Mouse (Mus musculus) CD8-positive naive resting alpha-beta T cell, adult 2 months (primary cell): ENCODE data around the gene Tas2r135.

Source experiments
- DNase-seq, 2 experiments: peaks; one replicate each; pipeline ENCODE4 v3.0.0; 2022; ENCODE audit warnings: low read depth in 2 of 2, low spot score in 2 of 2

Gene Tas2r135

GRCm38 (mm10) chr6:42373669-42374430 lies 31.4 kb upstream of the Tas2r135 start:
- no peak for DNase-seq

- DNase-seq = no peak
Observed at GRCm38 (mm10) chr6:42374701-42375100, 30.5 kb upstream of the Tas2r135 start.

DNA sequence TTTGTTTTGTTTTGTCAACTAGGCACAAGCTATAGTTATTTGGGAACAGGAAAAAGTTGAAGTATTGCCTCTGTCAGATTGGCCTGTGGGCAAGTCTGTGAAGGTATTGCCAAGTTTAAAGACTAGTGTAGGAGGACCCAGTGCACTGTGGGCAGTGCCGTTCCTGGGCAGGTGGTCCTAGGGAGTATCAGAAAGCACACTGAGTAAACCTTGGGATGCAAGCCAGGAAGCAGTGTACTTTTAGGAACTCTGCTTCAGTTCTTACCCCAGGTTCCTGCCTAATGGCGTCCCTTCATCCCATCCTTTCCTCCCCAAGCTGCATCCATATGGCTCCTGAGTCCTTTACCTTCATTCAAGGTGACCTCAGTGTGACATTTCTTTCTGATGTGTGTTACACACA lies 30.1 kb upstream of the Tas2r135 start:
- no peak for DNase-seq

- no peak for DNase-seq
Observed at GRCm38 (mm10) chr6:42376016-42376415, 29.2 kb upstream of the Tas2r135 start.

- DNase-seq = no peak
Observed at GRCm38 (mm10) chr6:42376504-42377019, 28.7 kb upstream of the Tas2r135 start.

- no peak for DNase-seq
Observed at GRCm38 (mm10) chr6:42377280-42377679, 28.0 kb upstream of the Tas2r135 start.

DNA sequence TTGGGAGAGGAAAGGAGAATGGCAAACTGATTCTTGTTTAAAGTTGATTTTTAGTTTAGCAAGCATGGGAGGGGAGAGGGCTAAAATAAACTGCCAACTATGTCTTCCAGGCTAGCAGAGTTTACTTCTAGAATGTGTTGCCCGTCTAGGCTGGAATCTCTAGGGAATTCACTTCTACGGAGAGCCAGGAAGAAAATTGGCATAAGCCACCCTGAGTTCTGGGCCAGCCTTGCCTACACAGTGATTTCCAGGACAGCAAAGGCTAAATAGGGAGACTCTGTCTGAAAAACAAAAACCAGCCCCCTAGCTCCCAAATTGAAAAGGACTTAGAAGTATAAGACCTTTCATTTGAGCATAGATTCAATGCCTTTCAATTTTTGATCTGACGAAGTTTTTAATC lies 25.7 kb upstream of the Tas2r135 start:
- DNase-seq = no peak

DNA sequence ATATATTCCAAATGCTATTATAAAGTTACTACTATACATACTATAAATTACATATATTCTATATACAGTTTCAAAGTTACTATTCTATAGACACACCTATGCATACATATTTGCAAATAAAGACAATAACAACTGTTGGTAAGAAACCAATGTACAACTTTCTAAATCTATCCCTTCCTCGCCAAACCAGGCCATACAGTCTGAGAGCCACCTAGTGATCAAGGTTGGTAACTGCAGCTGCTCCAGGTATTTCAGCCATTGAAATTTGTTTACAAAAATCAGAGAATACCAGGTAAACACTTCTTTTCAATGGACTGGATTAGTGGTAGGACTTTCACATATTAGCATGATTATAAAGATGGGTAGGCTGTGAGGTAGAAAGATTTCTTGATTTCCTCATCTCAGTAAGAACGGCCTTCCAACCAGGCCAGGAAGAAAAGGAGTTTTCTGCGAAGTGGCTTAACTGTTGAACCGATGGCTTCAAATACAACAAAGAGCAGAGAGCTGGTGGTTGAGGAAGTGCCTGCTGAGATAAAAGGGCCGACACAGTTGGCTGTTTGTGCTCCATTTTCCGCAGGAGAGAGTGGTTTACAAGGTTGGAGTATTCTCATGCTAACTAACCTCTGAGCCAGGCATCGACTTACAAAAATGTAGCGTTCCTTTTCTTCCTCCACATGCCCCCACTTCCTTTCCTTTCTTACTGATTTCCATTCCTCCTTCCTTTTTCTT lies 24.7 kb upstream of the Tas2r135 start:
- DNase-seq = peak; percentile 23 to 43

GRCm38 (mm10) chr6:42381221-42381620 lies 24.0 kb upstream of the Tas2r135 start:
- no peak for DNase-seq

DNA sequence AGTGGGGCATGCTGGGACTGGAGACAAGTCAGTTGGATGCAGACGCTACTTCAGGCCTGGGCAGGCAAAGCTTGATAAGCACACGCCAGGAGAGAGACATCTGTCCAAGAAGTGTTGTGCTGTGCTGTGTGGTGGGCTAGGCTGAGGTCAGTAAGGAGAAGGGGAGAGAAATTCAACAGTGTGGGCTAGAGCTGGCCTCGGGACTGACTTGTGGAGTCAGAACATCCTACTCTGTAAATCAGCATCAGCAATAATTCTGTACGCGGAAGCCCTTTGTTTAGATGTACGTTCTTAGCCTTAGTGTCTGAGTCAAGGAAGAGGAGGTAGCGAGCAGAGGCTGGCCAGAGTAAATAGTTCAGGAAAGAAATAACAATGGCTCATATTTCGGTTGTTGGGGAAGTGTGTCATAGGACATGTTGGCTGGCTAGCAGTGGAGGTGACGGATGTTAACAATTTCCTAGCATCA lies 23.3 kb upstream of the Tas2r135 start:
- DNase-seq = no peak

DNA sequence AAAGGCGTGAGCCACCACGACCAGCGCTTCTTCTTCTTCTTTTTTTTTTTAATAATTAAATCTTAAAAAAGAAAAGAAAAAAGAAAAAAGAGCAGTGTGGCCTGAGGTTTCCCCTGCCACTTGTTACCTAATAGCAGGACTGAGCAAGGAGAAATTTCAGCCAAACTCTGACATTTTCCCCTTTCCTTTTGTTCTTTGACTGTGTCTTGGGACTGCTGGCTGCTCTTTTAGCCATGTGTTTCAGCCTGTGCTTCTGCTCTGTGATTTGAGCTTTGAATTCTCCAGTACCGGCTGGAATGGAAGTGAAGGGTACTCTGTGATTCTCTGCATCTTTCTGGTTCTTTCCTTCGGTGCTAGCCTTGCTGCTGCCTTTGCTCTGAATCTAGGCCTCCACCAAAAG lies 21.9 kb upstream of the Tas2r135 start:
- DNase-seq = no peak

- no peak for DNase-seq
Observed at GRCm38 (mm10) chr6:42385635-42386034, 19.6 kb upstream of the Tas2r135 start.

- no peak for DNase-seq
Observed at GRCm38 (mm10) chr6:42391796-42392330, 13.4 kb upstream of the Tas2r135 start.

- DNase-seq = no peak
Observed at GRCm38 (mm10) chr6:42395960-42396809, 9.0 kb upstream of the Tas2r135 start.

GRCm38 (mm10) chr6:42397041-42397657 lies 8.1 kb upstream of the Tas2r135 start:
- no peak for DNase-seq

DNA sequence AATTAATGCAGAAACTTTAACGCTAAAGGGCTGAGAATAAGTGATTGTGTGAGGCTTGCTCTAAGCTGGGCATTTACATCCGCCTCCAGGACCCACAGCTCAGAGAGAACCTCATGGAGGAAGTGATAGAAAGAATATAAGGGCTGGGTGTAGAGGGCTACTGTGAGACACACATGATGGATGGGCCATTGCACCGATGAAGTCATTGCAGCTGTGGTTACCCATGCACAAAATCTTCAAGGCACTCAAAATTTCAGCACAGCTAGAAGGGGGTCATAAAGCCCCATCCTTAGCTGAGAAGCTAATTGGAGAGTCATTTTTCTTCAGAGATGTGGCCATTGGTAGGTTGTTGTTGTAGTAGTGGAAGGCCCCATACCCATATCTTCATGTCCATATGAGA lies 6.9 kb upstream of the Tas2r135 start:
- no peak for DNase-seq

DNA sequence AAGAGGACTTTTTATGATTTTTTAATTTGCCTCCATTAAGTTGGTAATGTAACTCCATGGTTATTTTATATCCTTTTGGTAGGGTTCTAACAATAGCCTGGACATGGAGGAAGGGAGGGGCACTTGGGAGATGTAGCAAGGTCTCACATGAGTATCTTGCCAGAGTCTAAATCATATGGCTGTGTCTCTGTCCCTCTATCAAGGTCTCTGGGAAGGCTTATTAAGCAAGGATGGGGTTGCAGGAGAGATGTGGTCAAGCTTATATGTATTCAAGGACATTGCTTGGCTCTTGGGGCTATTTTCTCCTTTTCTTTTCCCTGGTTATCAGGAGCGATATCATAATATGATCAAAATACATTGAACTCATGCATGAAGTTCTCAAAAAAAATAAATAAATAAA lies 6.2 kb upstream of the Tas2r135 start:
- no peak for DNase-seq

DNA sequence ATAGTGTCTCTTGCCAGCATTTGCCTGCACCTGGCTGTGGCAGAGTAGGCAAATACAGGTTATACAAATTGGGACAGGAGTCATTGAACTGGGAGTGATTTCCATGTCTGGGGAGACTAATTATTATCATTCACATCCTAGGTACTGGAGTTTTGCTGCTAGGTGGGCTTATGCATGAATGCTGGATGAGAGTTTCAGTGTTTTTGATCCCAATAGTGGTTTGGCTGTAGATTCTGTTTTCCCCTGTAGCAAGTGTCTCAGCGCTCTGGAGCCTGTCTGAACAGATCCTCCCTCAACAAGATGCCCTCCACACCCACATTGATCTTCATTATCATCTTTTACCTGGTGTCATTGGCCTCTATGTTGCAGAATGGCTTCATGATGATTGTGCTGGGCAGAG lies 5.3 kb upstream of the Tas2r135 start, which contains the start of gene Tas2r143:
TSS of gene Tas2r143 (plus strand) at position 301 of the 400 bp plus-strand sequence.
- DNase-seq = no peak

GRCm38 (mm10) chr6:42419443-42419842 lies 14.2 kb downstream of the Tas2r135 start:
- no peak for DNase-seq

DNA sequence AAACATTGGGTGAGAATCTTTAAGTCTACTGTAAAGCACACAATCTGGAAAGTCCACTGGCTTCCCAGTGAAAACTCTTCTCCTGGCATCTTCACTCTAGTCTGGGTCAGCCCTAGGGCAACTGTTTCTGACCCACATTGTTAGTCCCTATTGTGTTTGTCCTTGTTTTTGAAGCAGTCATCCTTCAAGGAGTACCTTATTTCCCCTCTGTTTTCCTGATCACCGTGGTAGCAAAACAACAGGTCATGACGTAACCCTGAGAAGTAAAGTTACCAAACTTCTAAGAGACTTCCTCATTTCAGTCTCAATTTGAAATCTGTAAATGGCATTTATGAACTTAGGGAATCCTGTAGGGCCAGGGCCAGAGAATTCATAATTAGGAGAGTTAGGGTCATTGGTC lies 16.2 kb downstream of the Tas2r135 start:
- no peak for DNase-seq

DNA sequence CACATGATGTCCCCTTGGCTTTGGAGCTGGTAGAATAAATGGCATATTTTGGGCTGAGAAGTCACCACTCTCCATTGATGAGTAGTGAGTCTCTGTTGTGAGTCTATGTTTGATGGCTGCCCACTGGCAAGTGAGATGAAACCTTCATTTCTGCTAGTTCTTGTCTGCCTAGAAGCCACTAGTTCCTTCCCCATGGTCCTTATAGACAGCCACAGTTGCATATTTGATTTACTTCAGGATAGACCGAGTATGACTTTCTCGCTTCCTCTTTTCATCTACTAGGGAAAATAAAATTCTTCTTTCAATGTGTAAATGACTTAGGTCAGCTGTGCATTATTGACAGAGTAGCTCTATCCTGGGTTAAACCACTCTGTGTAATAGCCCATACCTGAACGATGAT lies 19.2 kb downstream of the Tas2r135 start:
- DNase-seq = no peak
